Mouse (Mus musculus): ENCODE measurements around the gene Mettl7a2.

The Mettl7a2 gene

DNA sequence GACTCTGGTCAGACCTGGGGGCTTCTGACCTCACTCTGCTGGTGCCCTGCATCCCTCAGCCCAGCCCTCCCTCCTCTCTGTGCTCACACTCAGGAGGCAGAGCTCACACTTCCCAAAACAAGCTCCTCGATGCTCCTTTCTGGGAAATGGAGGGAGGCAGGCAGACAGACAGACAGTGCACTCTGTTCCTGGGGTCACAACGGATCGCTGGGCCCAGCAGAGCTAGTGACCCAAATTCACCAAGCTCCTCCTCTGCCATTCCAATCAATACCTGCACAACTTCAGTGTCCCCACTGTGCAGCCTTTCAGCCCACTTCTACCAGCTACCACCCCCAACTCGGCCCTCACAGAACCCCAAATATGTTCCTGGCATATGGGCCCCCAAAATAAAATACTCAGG is 48.8 kb downstream of the Mettl7a2 start:
- DNase-seq = no peak

DNA sequence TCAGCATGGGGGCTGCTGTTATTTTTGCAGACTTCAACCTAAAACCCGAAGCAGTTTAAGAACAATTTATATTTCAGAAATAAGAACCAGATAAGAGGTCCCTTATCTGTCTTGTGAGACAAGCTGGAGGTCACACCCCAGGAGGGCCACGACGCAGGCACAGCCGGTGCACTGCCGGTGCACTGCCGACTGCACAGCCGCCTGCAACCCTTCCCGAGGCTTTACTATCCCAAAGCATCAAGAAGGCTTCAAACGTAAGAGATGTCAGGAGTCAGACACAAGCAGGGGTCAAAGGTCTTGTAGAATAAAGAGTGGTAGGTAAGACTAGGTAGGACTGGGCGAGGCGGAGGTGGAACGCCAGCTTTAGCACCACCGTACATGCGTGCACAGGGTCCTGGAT is 49.3 kb downstream of the Mettl7a2 start:
- DNase-seq = no peak

DNA sequence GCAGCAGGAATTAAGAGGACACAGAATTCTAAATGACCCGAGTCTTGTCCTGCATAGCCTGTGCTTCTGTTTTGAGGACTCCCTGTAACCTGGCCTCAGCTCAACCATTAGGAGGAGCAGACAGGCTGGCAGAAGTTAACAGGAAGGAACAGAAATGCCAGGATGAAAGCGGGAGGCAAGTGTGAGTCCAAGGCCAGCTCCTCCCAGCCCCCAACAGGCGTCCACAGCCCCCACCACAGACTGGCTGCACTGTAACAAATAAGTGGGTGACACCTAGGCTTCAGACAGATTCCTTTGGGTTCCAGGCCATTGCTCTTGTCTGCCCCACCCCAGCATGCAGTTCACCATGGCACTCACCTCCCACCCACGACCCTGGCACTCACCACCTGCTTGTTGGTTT is 49.8 kb downstream of the Mettl7a2 start:
- no peak for DNase-seq

DNA sequence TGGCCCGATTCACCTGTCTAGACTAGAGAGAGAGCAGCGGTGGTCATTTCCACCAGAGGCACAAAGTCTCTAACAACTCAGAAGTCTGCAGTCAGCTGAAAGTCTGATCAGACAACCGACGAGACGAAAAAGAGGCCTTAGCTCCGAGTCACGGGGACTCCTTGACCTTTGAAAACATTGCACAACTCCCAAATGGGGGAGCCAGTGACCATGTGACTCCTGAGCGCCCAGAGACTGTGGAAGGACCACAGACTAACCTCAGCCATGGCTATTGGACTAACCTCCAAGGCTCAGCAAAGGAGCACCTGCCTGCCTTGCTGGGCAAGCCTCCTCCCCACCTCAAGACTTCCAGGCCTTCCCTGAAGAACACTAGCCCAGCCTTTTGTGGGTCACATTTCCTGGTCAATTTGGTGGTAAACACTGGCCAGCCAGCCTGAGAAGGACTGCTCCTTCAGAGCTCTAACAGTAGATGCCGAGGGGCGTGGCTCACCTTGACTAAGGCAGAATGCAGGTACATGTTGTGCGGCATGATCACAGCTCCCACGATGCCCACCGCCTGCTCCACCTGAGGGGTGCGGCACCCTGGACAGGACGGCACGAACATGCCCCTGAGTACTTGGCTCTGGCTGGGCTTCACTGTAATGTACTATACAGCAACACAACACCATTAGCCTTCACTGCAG is 50.5 kb downstream of the Mettl7a2 start:
- no peak for DNase-seq

- DNase-seq = no peak
Measured at GRCm38 (mm10) chr15:100406088-100406487, 53.1 kb downstream of the Mettl7a2 start.

GRCm38 (mm10) chr15:100410918-100411672 is 58.1 kb downstream of the Mettl7a2 start:
- no peak for DNase-seq

Measured in right cerebral cortex, postnatal 25 days (tissue).